Mouse (Mus musculus) testis, adult 2 months (tissue): ENCODE data around the gene Arsb.

Experiments used
- CTCF ChIP-seq: fragments of 200-500 bp; IDR thresholded peaks from 2 replicates; pipeline ENCODE4 v1.5.1; 2012; ENCODE audit warnings: low read depth, mild to moderate bottlenecking, inconsistent platforms, low read length, moderate library complexity; ENCODE audit not compliant: control insufficient read depth, insufficient read depth, insufficient replicate concordance
- POLR2A ChIP-seq: fragments of 200-500 bp; IDR thresholded peaks from 2 replicates; pipeline ENCODE4 v1.6.1; 2012; ENCODE audit warnings: low read depth, mild to moderate bottlenecking, inconsistent platforms, low read length, moderate library complexity; ENCODE audit not compliant: control insufficient read depth

GRCm38 (mm10) chr13:93891276-93891675, 119.8 kb downstream of the Arsb start:
- TF ChIP-seq CTCF (no peak), POLR2A (no peak)
